Mouse (Mus musculus): ENCODE data around the gene Thbs3. TPM values are rescaled to one million over a fixed set of nuclear protein-coding genes. Genes with fewer than 3 reads are reported as not detected.

The Thbs3 gene
- polyA plus RNA-seq, 1 experiment from 2014 or later = 48.2 TPM

DNA sequence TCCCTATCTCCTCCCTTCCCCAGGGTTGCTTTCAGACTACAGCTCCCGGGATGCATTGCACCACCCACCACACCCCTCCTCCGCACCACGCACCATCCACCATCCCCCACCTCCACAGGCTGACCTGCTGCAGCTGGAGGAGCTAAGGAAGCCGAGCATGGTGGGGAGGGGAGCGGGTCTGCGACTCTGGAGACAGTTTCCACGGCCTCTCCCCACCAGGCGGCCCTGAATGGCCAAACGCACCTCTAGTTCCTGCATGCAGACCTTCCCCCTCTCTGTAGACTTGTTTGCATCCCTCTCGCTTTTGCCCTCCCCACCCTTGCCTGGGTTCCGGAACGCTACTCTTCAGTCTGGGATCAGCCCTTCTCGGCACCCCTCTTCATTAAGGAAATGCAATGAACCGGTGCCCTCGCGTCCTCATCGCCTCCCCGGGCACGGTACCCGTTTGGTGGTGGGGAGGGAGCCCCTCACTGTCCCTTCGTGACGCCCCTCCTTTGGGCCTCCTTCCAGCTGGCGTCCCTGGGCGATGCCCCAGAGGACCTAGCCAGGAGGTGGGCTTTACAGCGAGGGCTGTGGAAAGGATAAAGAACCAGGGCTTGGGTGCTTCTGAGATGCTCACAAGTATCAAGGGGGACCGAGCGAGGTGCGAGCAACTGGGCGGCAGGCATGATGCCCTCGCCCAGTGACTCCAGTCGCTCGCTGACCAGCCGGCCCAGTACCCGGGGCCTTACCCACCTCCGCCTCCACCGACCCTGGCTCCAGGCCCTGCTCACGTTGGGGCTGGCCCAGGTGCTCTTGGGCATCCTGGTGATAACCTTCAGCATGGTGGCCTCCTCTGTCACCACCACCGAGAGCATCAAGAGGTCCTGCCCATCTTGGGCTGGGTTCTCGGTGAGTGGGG is 31.7 kb upstream of the Thbs3 start, which contains the start of gene Fam189b:
TSS of gene Fam189b (plus strand) at position 86 of the 901 bp plus-strand sequence.
- Histone ChIP-seq H3K27ac (replicated peaks) (peak within 1 kb of the TSS; percentile 95), H3K27me3 (replicated peaks) (no peaks in the 10 kb centered on the region), H3K9me3 (replicated peaks) (no peaks in the 10 kb centered on the region), H3K36me3 (peaks cover 48% of the 10 kb centered on the region), H3K9ac (replicated peaks) (peak within 1 kb of the TSS; percentile 94), H3K4me3 (replicated peaks) (peak within 1 kb of the TSS; percentile 62), H3K4me1 (peaks cover 43% of the 10 kb centered on the region), H3K4me2 (peak within 1 kb of the TSS; percentile 97)
- peak; percentile 94 for ATAC-seq (ENCODE audit: low FRiP score)
- 5% methylated on average over 39 of the region's 39 CpGs for WGBS

GRCm38 (mm10) chr3:89183959-89184315 is 31.0 kb upstream of the Thbs3 start:
- Histone ChIP-seq H3K4me3 (replicated peaks) (peak overlapping the region; percentile 62), H3K9ac (replicated peaks) (peak overlapping the region; percentile 94), H3K36me3 (peaks cover 53% of the 10 kb centered on the region), H3K27ac (replicated peaks) (peak overlapping the region; percentile 95), H3K9me3 (replicated peaks) (no peaks in the 10 kb centered on the region), H3K4me2 (peak overlapping the region; percentile 97), H3K4me1 (peaks cover 37% of the 10 kb centered on the region), H3K27me3 (replicated peaks) (no peaks in the 10 kb centered on the region)
- WGBS = 58% methylated on average over 6 of the region's 6 CpGs
- no peak; the same call in 1 of the 2 replicates for ATAC-seq (ENCODE audit: low FRiP score)

DNA sequence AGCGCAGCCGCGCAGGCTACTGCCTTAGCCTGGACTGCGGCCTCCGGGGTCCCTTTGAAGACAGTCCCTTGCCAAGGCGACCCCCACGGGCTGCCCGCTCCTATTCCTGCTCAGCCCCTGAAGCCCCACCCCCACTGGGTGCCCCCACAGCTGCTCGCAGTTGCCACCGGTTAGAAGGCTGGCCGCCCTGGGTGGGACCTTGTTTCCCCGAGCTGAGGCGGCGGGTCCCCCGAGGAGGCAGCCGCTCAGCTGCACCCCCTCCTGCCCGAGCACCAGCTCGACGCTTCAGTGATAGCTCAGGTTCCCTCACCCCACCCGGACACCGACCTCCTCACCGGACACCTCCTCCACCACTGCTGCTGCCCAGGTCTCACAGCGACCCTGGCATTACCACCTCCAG is 27.8 kb upstream of the Thbs3 start:
- Histone ChIP-seq H3K4me3 (replicated peaks) (no peak overlapping the region), H3K36me3 (peaks cover 22% of the 10 kb centered on the region), H3K27me3 (replicated peaks) (no peaks in the 10 kb centered on the region), H3K27ac (replicated peaks) (no peak overlapping the region), H3K4me1 (peaks cover 30% of the 10 kb centered on the region), H3K4me2 (no peak overlapping the region), H3K9me3 (replicated peaks) (no peaks in the 10 kb centered on the region), H3K9ac (replicated peaks) (no peak overlapping the region)
- WGBS = 50% methylated on average over 23 of the region's 23 CpGs
- no peak for ATAC-seq (ENCODE audit: low FRiP score)

DNA sequence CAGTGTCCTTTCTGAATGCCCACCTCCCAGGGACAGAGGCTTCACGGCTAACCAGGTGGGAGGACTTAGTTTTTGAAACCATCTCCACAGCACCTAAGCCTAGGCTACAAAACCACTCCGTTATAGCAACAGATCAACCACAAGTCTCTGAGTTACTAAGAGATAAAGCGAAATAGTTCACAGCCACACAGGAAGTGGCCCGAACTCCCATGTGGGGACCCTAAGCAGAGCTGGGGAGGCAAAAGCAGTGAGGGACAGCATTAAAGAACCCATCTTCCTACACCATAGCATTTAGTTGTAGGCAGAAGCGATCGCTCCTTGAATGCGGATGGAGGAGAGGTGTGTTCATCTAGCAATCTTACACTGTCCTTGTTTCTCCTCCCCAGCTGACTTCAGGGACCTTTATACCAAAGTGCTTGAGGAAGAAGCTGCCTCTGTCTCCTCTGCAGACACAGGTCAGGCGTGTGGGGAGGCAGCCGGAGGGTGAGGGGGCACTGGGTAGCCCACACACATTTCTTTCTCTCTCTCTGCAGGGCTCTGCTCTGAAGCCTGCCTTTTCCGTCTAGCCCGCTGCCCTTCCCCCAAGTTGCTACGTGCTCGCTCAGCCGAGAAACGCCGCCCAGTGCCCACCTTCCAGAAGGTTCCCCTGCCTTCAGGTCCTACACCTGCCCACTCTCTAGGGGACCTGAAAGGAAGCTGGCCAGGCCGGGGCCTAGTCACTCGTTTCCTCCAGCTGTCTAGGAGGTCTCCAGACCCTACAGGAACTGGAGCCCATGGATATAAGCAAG is 27.1 kb upstream of the Thbs3 start:
- H3K4me1 ChIP-seq = peaks cover 25% of the 10 kb centered on the region
- H3K4me2 ChIP-seq = no peak overlapping the region
- H3K36me3 ChIP-seq = peaks cover 20% of the 10 kb centered on the region
- 73% methylated on average over 18 of the region's 18 CpGs for WGBS
- H3K4me3 ChIP-seq (replicated peaks) = no peak overlapping the region
- no peaks in the 10 kb centered on the region for H3K27me3 ChIP-seq (replicated peaks)
- no peaks in the 10 kb centered on the region for H3K9me3 ChIP-seq (replicated peaks)
- no peak overlapping the region for H3K9ac ChIP-seq (replicated peaks)
- H3K27ac ChIP-seq (replicated peaks) = no peak overlapping the region
- no peak for ATAC-seq (ENCODE audit: low FRiP score)

DNA sequence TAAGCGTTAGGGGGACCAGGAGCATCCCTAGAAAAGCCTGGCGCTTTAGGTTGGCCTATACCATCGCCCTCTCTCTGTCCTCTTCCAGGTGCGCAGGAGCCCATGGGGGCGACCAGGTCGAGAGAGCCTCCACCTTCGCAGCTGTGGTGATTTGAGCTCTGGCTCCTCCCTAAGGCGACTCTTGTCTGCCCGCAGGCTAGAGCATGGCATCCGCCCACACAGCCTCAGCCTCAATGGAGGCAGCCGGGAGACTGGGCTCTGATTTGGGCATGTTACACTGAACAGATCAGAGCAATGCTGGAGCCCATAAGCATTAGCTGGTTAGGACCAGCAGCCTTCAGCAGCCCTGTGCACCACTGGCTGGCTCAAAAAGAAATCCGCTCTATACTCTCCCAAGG is 26.5 kb upstream of the Thbs3 start:
- Histone ChIP-seq H3K36me3 (peaks cover 20% of the 10 kb centered on the region), H3K27ac (replicated peaks) (no peak overlapping the region), H3K4me3 (replicated peaks) (no peak overlapping the region), H3K4me1 (peaks cover 22% of the 10 kb centered on the region), H3K4me2 (no peak overlapping the region), H3K27me3 (replicated peaks) (no peaks in the 10 kb centered on the region), H3K9me3 (replicated peaks) (no peaks in the 10 kb centered on the region), H3K9ac (replicated peaks) (no peak overlapping the region)
- WGBS = 74% methylated on average over 12 of the region's 12 CpGs
- no peak for ATAC-seq (ENCODE audit: low FRiP score)

GRCm38 (mm10) chr3:89190436-89190835 is 24.5 kb upstream of the Thbs3 start:
- Histone ChIP-seq H3K4me3 (replicated peaks) (no peak overlapping the region), H3K27me3 (replicated peaks) (no peaks in the 10 kb centered on the region), H3K27ac (replicated peaks) (no peak overlapping the region), H3K4me2 (no peak overlapping the region), H3K4me1 (peaks cover 4% of the 10 kb centered on the region), H3K9ac (replicated peaks) (no peak overlapping the region), H3K36me3 (peaks cover 20% of the 10 kb centered on the region), H3K9me3 (replicated peaks) (no peaks in the 10 kb centered on the region)
- no peak for ATAC-seq (ENCODE audit: low FRiP score)
- 87% methylated on average over 8 of the region's 8 CpGs for WGBS

DNA sequence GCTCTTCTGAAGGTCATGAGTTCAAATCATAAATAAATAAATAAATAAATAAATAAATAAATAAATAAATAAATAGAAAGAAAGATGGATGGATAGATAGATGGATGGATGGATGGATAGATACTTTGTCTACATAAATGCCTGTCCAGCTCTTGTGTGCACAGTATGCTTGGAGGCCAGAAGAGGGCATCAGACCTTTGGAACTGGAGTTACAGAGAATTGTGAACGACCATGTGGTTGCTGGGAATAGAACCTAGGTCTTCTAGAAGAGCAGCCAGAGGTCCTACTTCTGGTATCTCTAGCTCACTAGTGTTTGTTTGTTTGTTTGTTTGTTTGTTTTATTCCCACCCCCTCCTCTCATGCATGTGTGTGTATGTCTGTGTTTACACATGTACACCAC is 21.6 kb upstream of the Thbs3 start:
- peaks cover 7% of the 10 kb centered on the region for H3K36me3 ChIP-seq
- no peak overlapping the region for H3K4me3 ChIP-seq (replicated peaks)
- 80% methylated on average over 1 of the region's 1 CpGs for WGBS
- H3K4me1 ChIP-seq = peaks cover 11% of the 10 kb centered on the region
- no peaks in the 10 kb centered on the region for H3K9me3 ChIP-seq (replicated peaks)
- no peak overlapping the region for H3K4me2 ChIP-seq
- no peak overlapping the region for H3K27ac ChIP-seq (replicated peaks)
- ATAC-seq (ENCODE audit: low FRiP score) = no peak
- H3K27me3 ChIP-seq (replicated peaks) = no peaks in the 10 kb centered on the region
- no peak overlapping the region for H3K9ac ChIP-seq (replicated peaks)

GRCm38 (mm10) chr3:89193853-89194252 is 21.1 kb upstream of the Thbs3 start:
- Histone ChIP-seq H3K4me1 (peaks cover 11% of the 10 kb centered on the region), H3K9me3 (replicated peaks) (no peaks in the 10 kb centered on the region), H3K36me3 (peaks cover 2% of the 10 kb centered on the region; the same call in 1 of the 2 replicates), H3K27me3 (replicated peaks) (no peaks in the 10 kb centered on the region), H3K4me3 (replicated peaks) (no peak overlapping the region), H3K27ac (replicated peaks) (no peak overlapping the region), H3K9ac (replicated peaks) (no peak overlapping the region), H3K4me2 (no peak overlapping the region)
- WGBS = 95% methylated on average over 2 of the region's 2 CpGs
- ATAC-seq (ENCODE audit: low FRiP score) = no peak

GRCm38 (mm10) chr3:89195979-89196877 is 18.8 kb upstream of the Thbs3 start:
- H3K27ac ChIP-seq (replicated peaks) = peak overlapping the region; percentile 80
- no peaks in the 10 kb centered on the region for H3K36me3 ChIP-seq
- 9% methylated on average over 33 of the region's 33 CpGs for WGBS
- H3K4me3 ChIP-seq (replicated peaks) = peak overlapping the region; percentile 44
- H3K4me1 ChIP-seq = peaks cover 11% of the 10 kb centered on the region
- no peaks in the 10 kb centered on the region for H3K27me3 ChIP-seq (replicated peaks)
- peak; percentile 95 for ATAC-seq (ENCODE audit: low FRiP score)
- peak overlapping the region; percentile 66 for H3K4me2 ChIP-seq
- H3K9me3 ChIP-seq (replicated peaks) = no peaks in the 10 kb centered on the region
- peak overlapping the region; percentile 55 for H3K9ac ChIP-seq (replicated peaks)

- peaks cover 4% of the 10 kb centered on the region; the same call in 1 of the 2 replicates for H3K36me3 ChIP-seq
- no peak for ATAC-seq (ENCODE audit: low FRiP score)
- H3K9ac ChIP-seq (replicated peaks) = no peak overlapping the region
- no peak overlapping the region for H3K27ac ChIP-seq (replicated peaks)
- no peaks in the 10 kb centered on the region for H3K9me3 ChIP-seq (replicated peaks)
- WGBS = 85% methylated on average over 3 of the region's 3 CpGs
- no peak overlapping the region for H3K4me3 ChIP-seq (replicated peaks)
- no peak overlapping the region for H3K4me2 ChIP-seq
- H3K27me3 ChIP-seq (replicated peaks) = no peaks in the 10 kb centered on the region
- H3K4me1 ChIP-seq = peaks cover 22% of the 10 kb centered on the region
Observed at GRCm38 (mm10) chr3:89199839-89200238, 15.1 kb upstream of the Thbs3 start.
